Mouse (Mus musculus) heart, adult 2 months (tissue): Measurements from ENCODE around the gene Smad6. TPM values are rescaled to one million over a fixed set of nuclear protein-coding genes. Genes with fewer than 3 reads are reported as not detected.

Experiments used
- DNase-seq, 2 experiments: peaks; one replicate each; pipeline ENCODE4 v3.0.0; 2021
- H3K27ac ChIP-seq: fragments of 200-600 bp; 2 replicates; pipeline ENCODE4 v1.8.1; 2022
- H3K27me3 ChIP-seq: fragments of 200-500 bp; 2 replicates; pipeline ENCODE4 v1.6.1; 2012; ENCODE audit warnings: mild to moderate bottlenecking, low read length, inconsistent platforms, mixed read lengths; ENCODE audit not compliant: control insufficient read depth, insufficient read depth
- H3K36me3 ChIP-seq: fragments of 200-500 bp; 2 replicates; pipeline ENCODE4 v1.6.1; 2012; ENCODE audit warnings: low read length, inconsistent platforms; ENCODE audit not compliant: control insufficient read depth, insufficient read depth
- H3K4me1 ChIP-seq: fragments of 200-500 bp; 2 replicates; pipeline ENCODE4 v1.6.1; 2011; ENCODE audit warnings: low read length; ENCODE audit not compliant: control insufficient read depth, insufficient read depth
- H3K4me3 ChIP-seq: fragments of 200-600 bp; 2 replicates; pipeline ENCODE4 v1.8.1; 2022
- H3K79me2 ChIP-seq: fragments of 200-500 bp; replicated peaks from 2 replicates; pipeline ENCODE4 v1.6.1; 2012; ENCODE audit warnings: mild to moderate bottlenecking, inconsistent platforms, low read length, moderate library complexity, mixed read lengths; ENCODE audit not compliant: control insufficient read depth, insufficient read depth
- H3K9ac ChIP-seq: fragments of 200-500 bp; 2 replicates; pipeline ENCODE4 v1.6.1; 2012; ENCODE audit warnings: low read depth, mild to moderate bottlenecking, control low read depth, inconsistent platforms, low read length, mixed read lengths
- CTCF ChIP-seq: fragments of 200-600 bp; IDR thresholded peaks from 2 replicates; pipeline ENCODE4 v1.8.1; 2022; ENCODE audit warnings: antibody characterized with exemption, mild to moderate bottlenecking, moderate library complexity
- EP300 ChIP-seq: fragments of 200-500 bp; IDR thresholded peaks from 2 replicates; pipeline ENCODE4 v1.6.1; 2011; ENCODE audit warnings: low read depth, low read length, control low read depth; ENCODE audit not compliant: insufficient read depth
- POLR2A ChIP-seq: fragments of 200-500 bp; IDR thresholded peaks from 2 replicates; pipeline ENCODE4 v1.6.1; 2011; ENCODE audit warnings: mild to moderate bottlenecking, low read depth, low read length, control low read depth; ENCODE audit not compliant: insufficient read depth
- WGBS: fragments of 180-500 bp; shearing (Covaris S2); methylation state at CpG from one replicate; pipeline ENCODE4 v1.1.7; 2018; 5-methylcytosine and 5-hydroxymethylcytosine counted together
- intact Hi-C: fragments of 180-260 bp; cut with DNase I; formaldehyde crosslinking; loops from one replicate; pipeline ENCODE4 v1.15.1; 2025
- polyA plus RNA-seq: library from polyadenylated mRNA; depleted of rRNA; stranded (reverse); fragments of >200 nt; gene quantifications from 2 replicates; pipeline ENCODE4 v1.2.3, GENCODE M21; 2012
- total RNA-seq, 2 experiments: library from RNA; stranded (reverse); gene quantifications; 2 replicates each; pipeline ENCODE4 v1.2.3; 2021

The Smad6 gene
- total and polyA plus RNA-seq, 3 experiments: 11.0 to 15.1 (median 14.7) TPM

DNA sequence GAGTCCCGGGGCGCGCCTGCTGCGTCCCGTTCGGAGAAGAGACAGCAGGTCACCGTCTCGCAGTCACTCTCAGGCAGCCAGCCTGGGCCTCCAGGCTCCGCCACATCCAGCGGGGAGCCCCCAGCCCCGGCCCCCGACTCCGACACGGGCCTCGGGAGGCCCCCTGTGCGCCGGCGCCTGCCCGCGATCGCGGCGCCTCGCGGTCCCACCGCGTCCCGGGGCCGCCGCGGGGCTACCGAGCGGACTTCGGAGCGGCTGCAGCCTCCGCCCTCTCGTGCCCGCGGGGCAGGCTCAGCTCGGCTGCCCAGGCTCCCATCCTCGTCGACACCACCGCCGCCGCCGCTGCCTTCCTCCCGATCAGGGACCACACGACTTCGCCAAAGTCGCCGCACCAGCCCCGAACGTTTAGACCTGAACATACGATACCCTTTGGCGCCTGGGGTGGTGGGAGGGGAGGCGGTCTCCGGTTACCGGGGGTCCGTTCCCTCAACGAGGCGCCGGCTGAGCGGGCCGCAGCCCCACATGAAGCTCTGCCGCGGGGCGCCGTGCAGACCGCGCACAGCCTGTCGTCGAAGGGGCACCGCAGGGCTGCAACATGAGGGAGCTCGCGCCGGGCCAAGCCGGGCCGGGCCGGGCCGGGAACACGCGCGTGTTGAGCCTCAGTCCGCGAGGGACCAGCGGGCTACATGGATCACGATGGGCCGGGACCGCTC is 1.1 kb downstream of the Smad6 start:
- H3K27me3 ChIP-seq: no peaks in the 10 kb centered on the region
- H3K36me3 ChIP-seq: peaks cover 3% of the 10 kb centered on the region; the same call in 1 of the 2 replicates
- no peak for TF ChIP-seq CTCF
- no peak for TF ChIP-seq POLR2A
- TF ChIP-seq EP300: no peak
- 1% methylated on average over 89 of the region's 89 CpGs for WGBS
- intact Hi-C loops: loop anchor here (2.0 kb wide), 1 partner anchor 62 kb away; no protein-coding TSS in a partner anchor
- peaks cover 10% of the 10 kb centered on the region for H3K4me1 ChIP-seq
- peak overlapping the region; percentile 60 for H3K4me3 ChIP-seq
- peak overlapping the region; percentile 91 for H3K9ac ChIP-seq
- H3K27ac ChIP-seq: peak overlapping the region; percentile 78
- DNase-seq: peak; percentile 60 to 75
- no peaks in the 10 kb centered on the region; the same call in 1 of the 2 replicates for H3K79me2 ChIP-seq

GRCm38 (mm10) chr9:64020171-64020605 is 1.7 kb downstream of the Smad6 start:
- peaks cover 10% of the 10 kb centered on the region for H3K4me1 ChIP-seq
- under 1% methylated on average over 47 of the region's 50 CpGs for WGBS
- H3K4me3 ChIP-seq: peak overlapping the region; percentile 60
- no peak for DNase-seq
- TF ChIP-seq POLR2A: no peak
- no peak for TF ChIP-seq CTCF
- TF ChIP-seq EP300: no peak
- H3K9ac ChIP-seq: peak overlapping the region; percentile 91
- no peaks in the 10 kb centered on the region for H3K27me3 ChIP-seq
- no peaks in the 10 kb centered on the region; the same call in 1 of the 2 replicates for H3K79me2 ChIP-seq
- intact Hi-C loops: loop anchor here (2.0 kb wide), 1 partner anchor 61 kb away; no protein-coding TSS in a partner anchor
- H3K36me3 ChIP-seq: peaks cover 3% of the 10 kb centered on the region; the same call in 1 of the 2 replicates
- peak overlapping the region; percentile 78 for H3K27ac ChIP-seq

DNA sequence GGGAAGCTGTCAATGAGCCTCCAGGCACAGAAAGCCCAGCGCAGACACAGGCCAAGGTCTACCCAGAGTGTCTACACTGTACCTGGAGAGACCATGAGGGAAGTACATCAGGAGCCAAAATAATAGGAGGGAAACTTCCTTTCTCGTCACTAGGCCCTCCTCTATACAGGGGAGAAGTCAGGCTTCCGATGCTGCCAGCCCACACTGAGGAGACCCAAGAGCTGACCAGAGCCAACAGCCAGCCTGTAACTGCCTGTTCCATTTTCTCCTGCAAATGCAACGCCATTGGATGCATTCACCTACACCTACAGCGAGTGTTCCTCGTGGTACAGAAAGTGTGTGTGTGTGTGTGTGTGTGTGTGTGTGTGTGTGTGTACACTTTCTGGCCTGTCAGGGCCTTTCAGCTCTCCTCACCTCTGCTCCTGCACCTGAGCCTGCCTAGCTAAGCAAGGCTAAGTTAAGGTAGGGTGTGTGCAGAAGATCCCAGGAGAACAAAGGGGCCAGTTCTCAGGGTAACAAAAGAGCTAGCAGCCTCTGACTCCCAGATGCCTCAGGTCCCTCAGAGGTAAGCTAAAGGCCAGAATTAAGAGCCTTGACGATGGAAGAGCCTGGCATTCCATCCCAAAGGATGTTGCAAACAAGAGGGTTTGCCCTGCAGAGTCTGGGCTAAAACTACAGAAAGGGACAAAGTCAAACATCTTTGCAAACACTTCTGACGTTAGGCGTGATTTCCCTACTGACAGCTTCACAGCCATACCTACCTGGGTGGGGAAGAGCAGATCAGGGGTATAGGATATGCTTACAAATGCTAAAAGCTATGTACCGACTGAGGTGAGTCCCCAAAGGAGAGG is 2.6 kb downstream of the Smad6 start:
- peak overlapping the region; percentile 91 for H3K9ac ChIP-seq
- H3K27me3 ChIP-seq: no peaks in the 10 kb centered on the region
- intact Hi-C loops: no loop called here
- no peaks in the 10 kb centered on the region; the same call in 1 of the 2 replicates for H3K79me2 ChIP-seq
- 31% methylated on average over 10 of the region's 10 CpGs for WGBS
- H3K27ac ChIP-seq: peak overlapping the region; percentile 78
- H3K36me3 ChIP-seq: peaks cover 3% of the 10 kb centered on the region; the same call in 1 of the 2 replicates
- TF ChIP-seq POLR2A: no peak
- no peak for TF ChIP-seq CTCF
- 0 out of 2 replicates have a peak, but pooled peaks have one; percentile 2 for TF ChIP-seq EP300
- H3K4me3 ChIP-seq: peak overlapping the region; percentile 60
- peaks cover 10% of the 10 kb centered on the region for H3K4me1 ChIP-seq
- no peak for DNase-seq

DNA sequence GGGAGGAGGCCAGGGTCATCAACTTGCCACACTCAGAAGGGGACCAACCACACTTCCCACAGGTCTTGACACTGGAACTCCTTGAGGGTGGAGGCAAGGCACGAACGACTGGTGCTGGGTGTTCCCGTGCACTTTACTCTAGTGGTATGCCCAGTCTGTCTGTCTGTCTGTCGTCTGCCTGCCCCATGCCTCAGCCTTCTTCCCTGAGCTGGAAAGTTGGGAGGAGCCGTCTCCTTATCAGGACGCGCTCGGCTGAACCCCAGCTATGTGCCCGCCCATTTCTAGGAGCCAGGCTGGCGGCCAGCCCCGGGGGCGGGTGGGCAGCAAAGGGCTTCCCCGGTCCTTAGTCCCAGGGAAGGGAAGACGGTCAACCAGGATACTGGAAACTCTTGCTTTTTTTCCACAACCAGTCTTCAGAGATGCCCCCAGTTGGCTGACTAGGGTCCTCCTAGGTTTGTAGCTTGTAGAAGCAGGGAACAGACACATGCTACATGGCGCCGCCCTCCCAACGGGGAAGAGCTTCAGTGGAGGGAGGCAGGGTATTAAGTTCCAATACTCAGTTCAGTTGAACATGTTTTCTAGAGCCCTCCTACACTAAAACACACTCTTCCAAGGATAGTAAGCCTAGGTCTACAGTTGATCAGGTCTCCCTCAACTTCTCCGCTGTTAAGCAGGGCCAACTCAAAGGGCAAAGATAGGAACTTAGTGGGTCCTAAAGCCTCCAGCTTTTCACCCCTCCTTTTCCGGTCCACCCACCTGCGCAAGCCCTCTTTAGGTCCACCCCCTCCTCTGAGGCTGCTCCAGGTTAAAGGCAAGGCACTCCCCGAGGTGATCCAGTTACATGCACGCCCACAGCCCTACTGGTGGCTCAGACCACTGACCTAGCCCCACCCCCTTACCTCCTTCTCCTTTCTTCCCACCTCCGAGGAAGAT is 3.7 kb downstream of the Smad6 start:
- intact Hi-C loops: loop anchor here (2.0 kb wide), 1 partner anchor 21 kb away; no protein-coding TSS in a partner anchor

More for the DNA sequence above, 3.7 kb downstream of the Smad6 start:
- peaks cover 3% of the 10 kb centered on the region; the same call in 1 of the 2 replicates for H3K36me3 ChIP-seq
- TF ChIP-seq POLR2A (peak; percentile 52; the same call in 1 of the 2 replicates), CTCF (no peak), EP300 (peak; percentile 58; the same call in 1 of the 2 replicates)
- no peaks in the 10 kb centered on the region for H3K27me3 ChIP-seq
- peak overlapping the region; percentile 73 for H3K27ac ChIP-seq
- peaks cover 8% of the 10 kb centered on the region for H3K4me1 ChIP-seq
- 14% methylated on average over 23 of the region's 23 CpGs for WGBS
- H3K4me3 ChIP-seq: peak overlapping the region; percentile 40
- H3K79me2 ChIP-seq: no peaks in the 10 kb centered on the region; the same call in 1 of the 2 replicates
- peak; percentile 70 to 71 for DNase-seq
- H3K9ac ChIP-seq: peak overlapping the region; percentile 60
